Mouse (Mus musculus): ENCODE data around the gene Mrps27. TPM values are rescaled to one million over a fixed set of nuclear protein-coding genes. Genes with fewer than 3 reads are reported as not detected.
"Not testable (repeated sequence)": the region's sequence is repeated elsewhere in the genome, so short reads cannot be mapped to it uniquely, and the experiment has no call there.

Mrps27 gene
- total and polyA plus RNA-seq, 2 experiments from 2014 or later = 17.5 to 41.7 TPM

DNA sequence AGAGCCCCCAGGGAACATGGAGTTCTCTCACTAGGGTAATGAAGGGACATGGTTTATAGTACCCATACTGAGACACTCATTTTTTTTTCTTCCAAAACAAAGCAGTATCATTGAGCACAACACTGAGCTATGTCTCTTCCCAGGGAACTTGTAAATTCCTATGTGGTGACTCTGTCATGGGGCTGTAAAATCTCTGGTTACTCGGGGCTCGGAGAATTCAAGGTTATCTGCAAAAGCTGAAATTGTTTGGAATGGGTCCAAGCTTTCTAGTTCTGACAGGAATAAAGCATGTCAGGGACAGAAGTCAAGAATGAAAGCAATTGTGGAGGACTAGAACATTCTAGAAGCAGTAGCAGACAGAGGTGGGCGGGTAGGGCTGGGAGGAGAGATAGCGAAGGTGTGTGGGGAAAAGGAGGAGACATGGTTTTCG lies 36.6 kb upstream of the Mrps27 start:
- ATAC-seq (no peak), DNase-seq (ENCODE audit: low spot score) (no peak)
- H3K4me1 ChIP-seq (ENCODE audit: insufficient read depth, low read length) = 0 out of 2 replicates have a peak, but pooled peaks cover 7% of the 10 kb centered on the region
- H3K36me3 ChIP-seq (ENCODE audit: insufficient read depth, low read length) = no peaks in the 10 kb centered on the region
- H3K27ac ChIP-seq = no peak overlapping the region
- H3K4me2 ChIP-seq (ENCODE audit: low read depth, low read length) = no peak overlapping the region
- no peak for TF ChIP-seq CTCF (IDR thresholded peaks at IDR 0.05; ENCODE audit: low read depth)
- no peak overlapping the region for H3K9ac ChIP-seq (replicated peaks; ENCODE audit: low read length)
- no peak overlapping the region for H3K4me3 ChIP-seq (ENCODE audit: low read length)
- no peaks in the 10 kb centered on the region for H3K9me3 ChIP-seq (ENCODE audit: low read length)
- no peaks in the 10 kb centered on the region for H3K27me3 ChIP-seq (ENCODE audit: insufficient read depth, low read length)
- 79% methylated on average over 5 of the region's 5 CpGs for WGBS

DNA sequence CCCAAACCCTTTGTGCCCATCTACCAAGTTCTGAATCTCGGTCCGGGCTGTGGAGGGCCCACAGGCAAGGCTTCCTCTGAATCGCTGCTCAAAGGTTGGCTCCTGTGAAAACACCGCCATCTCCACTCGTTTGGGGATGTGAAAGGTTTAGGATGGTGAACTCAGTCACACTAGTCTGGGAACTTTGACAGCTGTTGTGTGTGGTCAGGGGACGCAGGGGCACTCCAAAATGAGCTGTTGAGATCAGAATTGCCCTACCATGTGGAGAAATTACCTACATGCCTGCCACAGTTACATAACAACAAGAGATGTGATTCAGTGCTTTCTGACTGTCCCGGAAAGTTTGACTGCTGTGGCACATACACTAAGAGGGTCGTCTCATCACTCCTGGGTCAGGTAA lies 36.2 kb upstream of the Mrps27 start:
- Histone ChIP-seq H3K9me3 (ENCODE audit: low read length) (no peaks in the 10 kb centered on the region), H3K4me1 (ENCODE audit: insufficient read depth, low read length) (0 out of 2 replicates have a peak, but pooled peaks cover 7% of the 10 kb centered on the region), H3K36me3 (ENCODE audit: insufficient read depth, low read length) (no peaks in the 10 kb centered on the region), H3K27me3 (ENCODE audit: insufficient read depth, low read length) (no peaks in the 10 kb centered on the region), H3K9ac (replicated peaks; ENCODE audit: low read length) (no peak overlapping the region), H3K27ac (no peak overlapping the region), H3K4me3 (ENCODE audit: low read length) (no peak overlapping the region), H3K4me2 (ENCODE audit: low read depth, low read length) (no peak overlapping the region)
- TF ChIP-seq CTCF (IDR thresholded peaks at IDR 0.05; ENCODE audit: low read depth) = no peak
- DNase-seq (ENCODE audit: low spot score) (no peak), ATAC-seq (no peak)
- WGBS = 89% methylated on average over 8 of the region's 8 CpGs

DNA sequence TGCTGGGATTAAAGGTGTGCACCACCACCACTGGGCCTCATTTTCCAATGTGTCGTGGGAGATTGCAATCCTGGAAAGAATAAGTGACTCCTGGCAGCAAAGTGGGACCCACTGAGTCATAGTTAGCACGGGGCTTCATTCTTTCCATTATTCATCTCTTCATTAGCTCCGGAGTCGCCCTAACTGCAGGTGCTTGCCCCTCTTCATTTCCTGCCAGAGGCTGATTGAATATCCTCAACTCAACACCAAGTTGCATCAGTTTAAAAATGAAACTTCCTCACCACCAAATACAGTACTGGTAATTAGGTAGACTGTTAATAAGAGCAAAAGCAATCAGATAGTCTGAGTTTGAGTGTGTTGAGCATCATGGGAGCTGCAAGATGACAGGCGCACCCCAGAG lies 30.5 kb upstream of the Mrps27 start:
- Histone ChIP-seq H3K4me2 (ENCODE audit: low read depth, low read length) (no peak overlapping the region), H3K4me3 (ENCODE audit: low read length) (no peak overlapping the region), H3K36me3 (ENCODE audit: insufficient read depth, low read length) (no peaks in the 10 kb centered on the region; the same call in 1 of the 2 replicates), H3K27ac (no peak overlapping the region), H3K9ac (replicated peaks; ENCODE audit: low read length) (no peak overlapping the region), H3K27me3 (ENCODE audit: insufficient read depth, low read length) (no peaks in the 10 kb centered on the region), H3K4me1 (ENCODE audit: insufficient read depth, low read length) (no peaks in the 10 kb centered on the region), H3K9me3 (ENCODE audit: low read length) (no peaks in the 10 kb centered on the region)
- WGBS = 91% methylated on average over 5 of the region's 5 CpGs
- ATAC-seq = no peak
- no peak for TF ChIP-seq CTCF (IDR thresholded peaks at IDR 0.05; ENCODE audit: low read depth)
- DNase-seq (ENCODE audit: low spot score) = no peak

DNA sequence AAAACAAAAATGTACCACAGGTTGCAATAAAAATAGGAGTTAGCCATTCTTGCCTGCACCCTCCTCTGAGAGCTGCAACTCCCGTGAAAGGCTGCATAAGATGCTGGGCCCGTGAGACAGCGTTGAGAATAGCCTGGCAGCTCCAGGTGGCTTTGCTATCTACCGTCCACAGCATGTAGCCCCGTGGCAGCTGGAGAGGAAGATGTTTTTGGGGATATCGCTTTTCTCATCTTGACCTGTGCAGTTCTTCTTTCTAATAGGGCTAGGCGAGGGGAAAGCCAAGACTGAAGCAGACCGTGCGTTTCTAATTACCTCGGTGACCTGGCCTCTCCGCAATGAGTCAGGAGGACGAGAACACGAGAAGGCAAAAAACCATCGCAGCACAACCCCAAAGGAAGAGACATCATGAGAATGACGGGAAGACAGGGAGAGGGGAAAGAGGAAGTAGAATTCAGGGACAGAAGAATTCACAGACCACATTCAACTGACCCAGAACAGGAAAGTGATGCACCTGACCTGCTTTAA lies 29.9 kb upstream of the Mrps27 start:
- Histone ChIP-seq H3K9me3 (ENCODE audit: low read length) (no peaks in the 10 kb centered on the region), H3K4me1 (ENCODE audit: insufficient read depth, low read length) (no peaks in the 10 kb centered on the region), H3K9ac (replicated peaks; ENCODE audit: low read length) (no peak overlapping the region), H3K4me3 (ENCODE audit: low read length) (no peak overlapping the region), H3K27ac (no peak overlapping the region), H3K36me3 (ENCODE audit: insufficient read depth, low read length) (peaks cover 3% of the 10 kb centered on the region), H3K4me2 (ENCODE audit: low read depth, low read length) (no peak overlapping the region), H3K27me3 (ENCODE audit: insufficient read depth, low read length) (no peaks in the 10 kb centered on the region)
- DNase-seq (ENCODE audit: low spot score) (no peak), ATAC-seq (no peak)
- WGBS = 84% methylated on average over 15 of the region's 15 CpGs
- TF ChIP-seq CTCF (IDR thresholded peaks at IDR 0.05; ENCODE audit: low read depth) = no peak

DNA sequence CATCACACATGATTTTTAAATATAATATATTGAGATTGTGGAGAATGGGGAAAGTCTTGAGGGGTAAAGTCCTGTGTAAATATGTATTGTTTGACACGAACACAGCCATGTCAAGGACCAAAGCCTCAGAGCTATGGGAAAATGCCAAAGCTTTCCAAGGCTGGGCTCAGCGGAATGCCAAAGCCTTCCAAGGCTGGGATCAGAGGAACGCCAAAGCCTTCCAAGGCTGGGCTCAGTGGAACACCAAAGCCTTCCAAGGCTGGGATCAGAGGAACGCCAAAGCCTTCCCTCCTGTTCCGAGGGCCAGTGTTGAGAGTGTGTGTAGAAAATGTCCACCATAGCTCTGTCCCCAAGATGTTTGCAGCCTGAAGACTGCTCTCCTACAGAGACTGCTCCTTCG lies 28.2 kb upstream of the Mrps27 start:
- ATAC-seq (no peak), DNase-seq (ENCODE audit: low spot score) (no peak)
- Histone ChIP-seq H3K27me3 (ENCODE audit: insufficient read depth, low read length) (no peaks in the 10 kb centered on the region), H3K9me3 (ENCODE audit: low read length) (no peaks in the 10 kb centered on the region), H3K27ac (no peak overlapping the region), H3K9ac (replicated peaks; ENCODE audit: low read length) (no peak overlapping the region), H3K36me3 (ENCODE audit: insufficient read depth, low read length) (peaks cover 14% of the 10 kb centered on the region), H3K4me3 (ENCODE audit: low read length) (no peak overlapping the region), H3K4me1 (ENCODE audit: insufficient read depth, low read length) (no peaks in the 10 kb centered on the region), H3K4me2 (ENCODE audit: low read depth, low read length) (no peak overlapping the region)
- WGBS = 85% methylated on average over 6 of the region's 6 CpGs
- TF ChIP-seq CTCF (IDR thresholded peaks at IDR 0.05; ENCODE audit: low read depth) = no peak

DNA sequence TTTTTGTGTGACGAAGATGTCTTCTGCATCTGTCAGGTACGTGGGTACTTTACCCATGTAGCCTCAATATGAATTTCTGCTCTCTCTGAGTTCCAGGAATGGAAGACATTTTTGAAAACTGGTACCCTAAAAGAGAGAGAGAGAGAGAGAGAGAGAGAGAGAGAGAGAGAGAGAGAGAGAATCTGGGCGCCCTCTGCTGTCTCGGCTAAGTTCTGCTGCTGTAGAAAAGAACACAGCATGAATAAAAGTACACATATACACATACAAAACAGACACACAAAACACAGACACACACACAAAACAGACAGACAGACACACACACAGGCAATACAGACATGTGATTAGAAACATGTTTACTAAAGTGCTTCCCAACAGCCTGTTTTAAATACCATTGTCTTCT lies 27.5 kb upstream of the Mrps27 start:
- Histone ChIP-seq H3K4me1 (ENCODE audit: insufficient read depth, low read length) (no peaks in the 10 kb centered on the region), H3K36me3 (ENCODE audit: insufficient read depth, low read length) (peaks cover 14% of the 10 kb centered on the region), H3K4me3 (ENCODE audit: low read length) (no peak overlapping the region), H3K27me3 (ENCODE audit: insufficient read depth, low read length) (no peaks in the 10 kb centered on the region), H3K4me2 (ENCODE audit: low read depth, low read length) (no peak overlapping the region), H3K9me3 (ENCODE audit: low read length) (no peaks in the 10 kb centered on the region), H3K9ac (replicated peaks; ENCODE audit: low read length) (no peak overlapping the region), H3K27ac (no peak overlapping the region)
- peak; percentile 58; the same call in 1 of the 2 replicates for ATAC-seq
- TF ChIP-seq CTCF (IDR thresholded peaks at IDR 0.05; ENCODE audit: low read depth) = peak; percentile 86
- WGBS = 50% methylated on average over 4 of the region's 4 CpGs
- peak; percentile 69 for DNase-seq (ENCODE audit: low spot score)

DNA sequence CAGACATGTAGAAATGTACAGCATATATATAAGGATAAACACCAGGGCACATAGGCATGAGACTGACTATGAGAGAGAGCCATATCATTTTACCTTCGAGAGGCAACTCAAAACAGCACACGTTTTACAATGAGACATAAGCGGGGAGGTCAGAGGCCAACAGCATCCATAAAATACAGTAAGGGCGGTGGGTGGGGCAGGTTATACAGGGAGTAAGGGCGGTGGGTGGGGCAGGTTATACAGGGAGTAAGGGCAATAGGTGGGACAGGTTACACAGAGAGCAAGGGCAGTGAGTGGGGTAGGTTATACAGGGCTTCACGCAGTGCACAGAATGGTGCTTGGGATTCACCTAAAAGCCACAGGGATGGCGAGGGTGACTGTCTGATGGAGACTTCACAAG lies 24.1 kb upstream of the Mrps27 start:
- no peak for TF ChIP-seq CTCF (IDR thresholded peaks at IDR 0.05; ENCODE audit: low read depth)
- ATAC-seq (no peak), DNase-seq (ENCODE audit: low spot score) (no peak)
- Histone ChIP-seq H3K27ac (no peak overlapping the region), H3K4me2 (ENCODE audit: low read depth, low read length) (no peak overlapping the region), H3K4me1 (ENCODE audit: insufficient read depth, low read length) (no peaks in the 10 kb centered on the region), H3K27me3 (ENCODE audit: insufficient read depth, low read length) (no peaks in the 10 kb centered on the region), H3K36me3 (ENCODE audit: insufficient read depth, low read length) (peaks cover 28% of the 10 kb centered on the region), H3K9ac (replicated peaks; ENCODE audit: low read length) (no peak overlapping the region), H3K4me3 (ENCODE audit: low read length) (no peak overlapping the region), H3K9me3 (ENCODE audit: low read length) (no peaks in the 10 kb centered on the region)
- WGBS = 95% methylated on average over 7 of the region's 7 CpGs

DNA sequence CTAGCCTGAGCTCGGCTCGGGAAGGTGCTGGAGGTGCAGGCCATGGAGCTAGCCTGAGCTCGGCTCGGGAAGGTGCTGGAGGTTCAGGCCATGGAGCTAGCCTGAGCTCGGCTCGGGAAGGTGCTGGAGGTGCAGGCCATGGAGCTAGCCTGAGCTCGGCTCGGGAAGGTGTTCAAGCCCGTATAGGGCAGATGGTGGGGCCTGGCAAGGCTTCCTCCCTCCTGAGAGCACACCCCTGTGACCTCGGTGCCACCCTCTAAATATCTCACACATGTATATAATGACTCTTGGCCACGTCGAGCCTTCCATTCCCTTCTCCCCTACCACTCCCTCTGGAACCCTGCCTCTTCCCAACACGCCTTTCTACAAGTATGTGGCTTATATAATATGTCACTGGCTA lies 21.7 kb upstream of the Mrps27 start:
- not testable (repeated sequence) for H3K27me3 ChIP-seq (ENCODE audit: insufficient read depth, low read length); H3K4me1 ChIP-seq (ENCODE audit: insufficient read depth, low read length); H3K4me3 ChIP-seq (ENCODE audit: low read length); H3K9ac ChIP-seq (replicated peaks; ENCODE audit: low read length); H3K4me2 ChIP-seq (ENCODE audit: low read depth, low read length); DNase-seq (ENCODE audit: low spot score); ATAC-seq; H3K27ac ChIP-seq; H3K9me3 ChIP-seq (ENCODE audit: low read length)
- H3K36me3 ChIP-seq (ENCODE audit: insufficient read depth, low read length) = peaks cover 37% of the 10 kb centered on the region
- WGBS = 96% methylated on average over 11 of the region's 13 CpGs

All from hindbrain, postnatal 0 days (tissue).